Mouse (Mus musculus) B cell, adult 2 months (primary cell): Measurements from ENCODE around the gene Nanos3.

ENCODE experiments used
- DNase-seq, 2 experiments: peaks; one replicate each; pipeline ENCODE4 v3.0.0; 2022

Gene Nanos3

DNA sequence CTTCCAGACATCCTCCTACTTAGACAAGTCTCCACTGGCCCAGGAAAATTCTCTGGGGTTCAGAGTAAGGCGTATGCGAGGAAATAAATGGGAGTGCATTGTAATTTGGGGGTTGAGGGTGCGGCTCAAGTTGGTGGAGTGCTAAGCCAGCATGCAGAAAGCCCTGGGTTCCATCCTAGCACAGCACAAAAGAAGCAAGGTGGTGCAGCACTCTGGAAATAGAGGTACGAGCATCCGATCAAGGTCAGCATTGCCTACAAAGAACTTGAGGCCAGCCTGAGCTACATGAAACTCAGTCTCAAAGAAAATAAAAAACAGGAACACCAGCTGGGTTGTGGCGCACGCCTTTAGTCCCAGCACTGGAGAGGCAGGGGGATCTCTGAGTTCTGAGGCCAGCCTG, at the start of gene Nanos3:
Gene Nanos3, minus strand, starts transcription at position 101 of the 400 bp plus-strand sequence.
- DNase-seq, result no peak

GRCm38 (mm10) chr8:84233055-84233454, 48.0 kb upstream of the Nanos3 start:
- DNase-seq, result no peak

DNA sequence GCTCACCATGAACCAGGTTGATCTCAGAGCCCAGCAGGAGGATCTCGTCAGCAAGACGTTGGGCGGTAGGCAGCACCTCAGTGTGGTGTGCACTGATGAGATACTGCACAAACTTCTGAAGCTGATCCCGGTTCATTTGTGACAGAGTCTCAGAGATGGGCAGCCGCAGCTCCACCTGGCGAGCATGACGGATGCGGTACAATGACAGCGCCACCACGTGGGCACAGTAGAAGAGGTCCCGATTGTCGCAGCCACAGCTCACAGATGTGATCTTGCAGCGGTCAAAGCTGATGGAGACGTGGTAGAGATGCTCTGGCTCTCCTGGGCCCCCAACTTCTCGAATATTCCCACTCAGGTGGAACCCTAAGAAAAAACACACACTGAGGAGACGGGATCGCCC, 45.7 kb upstream of the Nanos3 start:
- peak in 1 of 2 experiments; percentile 35 for DNase-seq

- no peak for DNase-seq
Observed at GRCm38 (mm10) chr8:84223322-84224029, 38.5 kb upstream of the Nanos3 start.

DNA sequence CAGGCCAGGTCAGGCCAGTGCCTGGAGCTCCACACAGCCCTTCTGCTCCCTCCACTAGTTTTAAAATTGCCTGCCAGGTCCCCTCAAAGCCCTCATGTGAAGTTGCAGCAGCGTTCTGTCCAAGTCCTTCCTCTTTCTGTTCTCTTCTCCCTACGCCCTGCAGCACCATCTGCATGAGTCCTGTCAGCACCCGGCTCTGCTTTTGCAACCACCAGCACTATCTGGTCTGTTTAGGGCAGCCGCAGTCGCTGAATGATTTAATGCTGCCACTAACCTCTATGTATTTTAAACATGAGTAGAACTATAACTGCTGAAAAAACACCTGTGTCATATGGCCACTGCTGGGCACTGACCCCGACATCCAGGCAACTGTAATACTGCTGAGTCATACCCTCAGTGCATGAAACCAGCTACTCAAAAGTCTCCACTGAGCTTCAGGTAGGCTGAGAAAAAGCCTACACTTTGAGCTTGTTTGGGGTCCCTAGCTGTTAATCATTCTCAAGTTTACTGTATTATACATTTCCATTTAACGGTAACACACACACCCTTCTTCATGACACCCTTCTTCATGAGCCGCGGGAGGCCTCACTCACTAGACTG, 37.6 kb upstream of the Nanos3 start:
- DNase-seq, result no peak

DNA sequence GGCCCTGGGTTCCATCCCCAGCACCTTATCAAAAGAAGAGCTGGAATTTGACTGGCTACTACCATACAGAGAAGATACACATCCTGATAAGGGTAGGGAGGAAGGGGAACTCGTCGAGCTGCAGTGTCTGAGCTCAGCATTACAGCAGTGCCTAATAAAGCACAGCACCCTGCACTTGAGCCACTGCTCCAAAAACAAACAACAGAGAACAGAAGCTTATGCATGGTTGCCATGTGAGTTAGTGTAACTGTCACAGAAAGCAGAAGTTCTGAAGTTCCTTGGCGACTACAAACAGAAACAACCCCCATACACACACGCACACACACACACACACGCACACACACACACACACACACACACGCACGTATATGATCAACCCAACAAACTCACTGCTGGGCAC, 35.1 kb upstream of the Nanos3 start:
- peak; percentile 42 to 44 for DNase-seq

- DNase-seq, result no peak
Observed at GRCm38 (mm10) chr8:84218143-84218542, 33.1 kb upstream of the Nanos3 start.

DNA sequence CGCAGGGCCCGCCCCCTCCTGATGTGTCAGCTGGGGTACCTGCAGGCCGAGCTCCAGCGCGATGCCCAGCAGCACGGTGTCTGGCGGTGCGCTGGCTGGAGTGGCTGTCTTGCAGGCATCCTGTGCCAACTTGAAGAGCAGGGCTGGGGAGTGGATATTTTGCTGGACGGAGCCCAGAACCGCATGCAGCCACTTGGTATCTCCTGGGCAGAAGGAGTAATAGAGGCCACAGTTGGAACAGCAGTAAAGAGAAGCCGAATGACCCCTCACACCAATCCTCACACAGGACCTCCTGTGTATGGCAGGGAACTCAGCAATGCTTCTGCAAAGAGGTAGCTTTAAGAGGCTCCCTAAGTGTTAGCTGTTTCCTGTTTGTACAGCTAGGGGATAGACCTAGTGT, 32.2 kb upstream of the Nanos3 start:
- no peak for DNase-seq

DNA sequence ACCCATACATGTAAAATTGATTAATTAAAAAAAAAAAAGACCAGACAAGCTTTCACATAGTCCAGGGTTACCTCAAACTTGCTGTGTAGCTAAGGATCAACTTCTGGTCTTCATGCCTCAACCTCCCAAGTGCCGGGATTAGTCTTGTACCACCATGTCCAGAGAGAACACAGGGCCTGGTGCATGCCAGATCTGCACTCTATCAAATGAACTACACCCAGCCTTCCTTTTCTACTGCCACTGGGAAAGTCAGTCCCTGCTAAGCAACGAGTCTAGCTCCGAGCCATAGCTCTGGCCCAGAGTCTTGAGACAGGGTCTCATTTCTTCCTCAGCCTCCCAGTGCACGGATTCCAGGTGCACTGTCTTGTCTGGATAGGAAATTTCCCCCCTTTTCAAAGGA, 28.3 kb upstream of the Nanos3 start:
- DNase-seq, result no peak

GRCm38 (mm10) chr8:84211881-84212563, 27.0 kb upstream of the Nanos3 start:
- no peak for DNase-seq

GRCm38 (mm10) chr8:84211202-84211601, 26.2 kb upstream of the Nanos3 start:
- DNase-seq, result peak; percentile 23 to 30

DNA sequence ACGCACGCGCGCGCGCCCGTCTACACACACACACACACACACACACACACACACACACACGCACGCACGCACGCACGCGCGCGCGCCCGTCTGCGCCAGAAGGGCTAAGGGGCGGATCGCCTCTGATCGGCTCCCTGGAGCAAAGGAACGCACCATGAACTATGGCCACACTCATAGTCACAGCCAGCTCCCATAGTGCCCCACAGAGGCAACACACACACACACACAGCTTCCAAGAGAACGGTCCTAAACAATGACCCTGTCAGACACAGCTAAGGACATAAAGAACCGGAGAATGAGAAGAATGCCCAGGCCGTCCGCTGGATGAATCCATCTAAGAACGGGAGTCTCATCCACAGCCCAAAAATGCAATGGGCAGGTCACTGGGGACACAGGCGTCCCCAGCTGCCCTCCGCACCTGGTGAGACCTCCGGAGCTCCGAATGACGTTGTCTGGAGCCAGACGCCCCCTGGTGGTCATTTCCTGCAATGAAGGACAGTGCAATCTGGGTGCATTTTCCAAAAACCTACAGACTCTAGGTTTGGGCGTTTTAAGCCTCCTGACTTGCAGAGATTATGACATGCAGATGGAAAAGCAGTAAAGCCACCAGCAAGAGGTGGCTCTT, 25.3 kb upstream of the Nanos3 start:
- DNase-seq, result peak; percentile 94

DNA sequence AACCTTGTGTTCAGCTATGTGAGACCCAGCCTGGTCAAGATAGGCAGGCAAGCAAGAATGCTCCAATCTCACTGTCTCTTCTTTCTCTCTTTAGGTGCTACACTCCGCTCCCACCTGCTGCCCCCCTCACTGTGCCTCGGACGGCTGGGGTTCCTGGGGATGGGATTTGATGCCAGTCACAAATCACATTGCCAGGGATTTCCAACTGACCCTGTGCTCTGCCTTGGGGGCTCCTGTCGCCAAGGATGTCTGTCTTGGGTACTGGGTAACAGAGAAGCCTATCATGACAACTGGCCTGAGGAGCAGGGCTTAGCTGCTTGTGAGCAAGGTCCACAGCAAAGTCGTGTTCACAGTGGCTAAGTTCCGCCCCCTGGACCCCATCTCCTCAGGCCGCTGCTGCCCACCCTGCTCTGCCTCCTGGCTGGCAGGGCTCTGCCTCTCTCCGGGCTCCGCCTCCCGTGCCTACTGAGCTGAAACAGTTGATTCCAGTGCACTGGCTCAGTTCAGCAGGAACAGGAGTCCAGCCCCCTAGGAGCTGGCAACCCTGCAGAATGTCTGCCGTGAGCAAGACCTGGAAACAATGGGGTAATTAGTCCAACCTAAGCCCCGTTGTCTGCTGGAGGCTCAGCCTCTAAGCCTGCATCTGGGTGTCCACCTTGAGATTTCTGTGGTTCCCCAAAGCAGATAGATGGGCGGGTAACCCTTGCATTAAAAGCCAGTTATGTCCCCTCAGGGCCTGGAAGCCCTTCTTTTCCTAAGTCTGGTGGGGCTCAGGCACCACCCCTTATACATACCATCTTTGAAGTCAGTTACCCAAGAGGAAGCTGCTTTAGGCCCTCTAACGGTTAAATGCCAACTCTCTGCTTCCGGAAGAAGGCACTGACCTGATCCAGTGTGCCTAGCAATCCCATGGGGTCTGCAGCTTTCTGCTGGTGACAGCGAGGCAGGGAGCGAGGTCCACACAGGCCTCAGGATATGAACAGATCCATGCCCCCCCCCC, 23.7 kb upstream of the Nanos3 start:
- peak; percentile 40 to 41 for DNase-seq

- DNase-seq, result peak; percentile 35 to 38
Observed at GRCm38 (mm10) chr8:84207811-84208210, 22.8 kb upstream of the Nanos3 start.

GRCm38 (mm10) chr8:84206666-84207065, 21.6 kb upstream of the Nanos3 start:
- peak; percentile 42 to 45 for DNase-seq

GRCm38 (mm10) chr8:84205073-84205472, 20.1 kb upstream of the Nanos3 start:
- no peak for DNase-seq

- DNase-seq, result peak; percentile 75 to 78
Observed at GRCm38 (mm10) chr8:84203975-84204772, 19.2 kb upstream of the Nanos3 start.

DNA sequence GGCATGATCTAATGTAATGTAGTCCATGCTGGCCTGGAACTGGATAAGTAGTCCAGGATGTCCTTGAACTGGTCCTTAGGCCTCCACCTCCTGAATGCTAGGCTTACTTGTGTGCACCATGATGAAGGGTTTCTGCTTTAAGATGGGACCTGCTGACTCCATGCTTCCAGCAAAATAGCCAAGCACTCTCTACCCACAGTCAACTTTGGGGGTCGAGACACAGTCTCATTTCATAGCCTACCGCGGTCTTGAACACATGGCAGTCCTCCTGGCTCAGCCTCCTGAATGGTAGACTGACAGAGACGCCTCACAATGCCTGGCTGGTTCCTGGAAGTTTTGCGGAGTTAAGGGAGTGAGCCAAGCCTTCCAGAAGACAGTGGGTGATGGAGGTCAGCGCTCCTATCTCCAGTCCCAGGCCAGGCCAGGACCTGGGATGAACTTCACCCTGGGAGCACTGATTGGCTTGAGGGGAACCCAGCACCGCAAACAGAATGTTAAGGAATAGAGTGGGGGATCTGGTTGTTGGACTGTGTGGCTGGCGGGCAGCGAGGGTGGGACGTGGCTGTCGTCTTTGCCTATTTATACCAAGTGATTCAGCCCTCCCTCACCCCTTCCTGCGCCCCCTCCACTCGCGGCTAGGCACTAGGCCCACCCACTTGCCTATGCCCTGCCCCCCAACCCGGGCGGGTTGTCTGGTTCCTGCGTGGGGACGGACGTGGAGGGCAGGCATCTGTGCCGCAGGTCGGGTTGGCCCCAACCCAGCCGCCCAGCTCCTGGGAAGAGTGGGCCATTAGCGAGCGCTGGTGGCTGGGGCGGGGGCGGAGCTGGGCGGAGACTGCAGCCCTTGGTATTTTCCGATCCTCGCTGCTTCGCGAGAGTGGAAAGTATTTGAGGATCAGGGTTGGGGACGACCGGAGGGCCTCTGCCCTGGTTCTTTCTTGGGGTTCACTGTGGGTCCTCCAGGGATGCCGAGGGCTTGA, 18.2 kb upstream of the Nanos3 start:
- DNase-seq, result peak; percentile 91 to 93

DNA sequence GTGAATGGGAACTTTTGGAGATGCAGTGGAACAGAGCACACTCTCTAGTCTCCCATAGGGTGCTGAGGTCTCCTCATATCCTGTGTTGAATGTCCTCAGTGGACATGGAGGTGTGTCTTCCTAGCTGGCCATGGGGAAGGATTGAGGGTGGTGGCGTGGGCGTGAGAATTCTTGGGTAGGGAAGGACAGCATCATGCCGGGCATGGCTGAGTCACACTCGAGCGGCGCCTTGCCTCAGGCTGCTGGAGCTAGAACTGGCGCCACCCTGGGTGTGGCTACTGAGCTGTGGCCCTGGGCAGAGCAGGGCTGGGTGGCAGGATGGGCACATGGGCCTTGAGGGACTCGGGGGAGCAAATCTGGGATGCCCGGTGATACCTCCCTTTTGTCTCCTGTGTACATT, 17.4 kb upstream of the Nanos3 start:
- peak; percentile 55 to 56 for DNase-seq
